Mouse (Mus musculus): ENCODE measurements around the gene Gpatch2.

- TF ChIP-seq CTCF (IDR thresholded peaks at IDR 0.05; ENCODE audit: low read depth) (no peak), EP300 (IDR thresholded peaks at IDR 0.05; ENCODE audit: low read depth) (no peak)
Measured at GRCm38 (mm10) chr1:187210736-187211135, 4.6 kb upstream of the Gpatch2 start.

Data from liver, postnatal 0 days (tissue).